Mouse (Mus musculus): ENCODE results near the gene Zzef1. TPM values are rescaled to one million over a fixed set of nuclear protein-coding genes. Genes with fewer than 3 reads are reported as not detected.

Gene Zzef1
- polyA plus RNA-seq, 1 experiment, result 25.8 TPM

- Histone ChIP-seq H3K4me3 (ENCODE audit: insufficient read depth, low read length) (no peak overlapping the region), H3K4me1 (ENCODE audit: control insufficient read depth, insufficient read depth, low read length) (peaks cover 5% of the 10 kb centered on the region), H3K27ac (ENCODE audit: insufficient read depth, low read depth, low read length) (no peak overlapping the region)
- peak; percentile 98 for TF ChIP-seq CTCF (IDR thresholded peaks at IDR 0.05; ENCODE audit: low read depth, low read length)
- no peak for TF ChIP-seq POLR2A (IDR thresholded peaks at IDR 0.05; ENCODE audit: borderline replicate concordance, low read depth, low read length)
These were observed 130.3 kb downstream of the Zzef1 start for GRCm38 (mm10) chr11:72926226-72926890.

DNA sequence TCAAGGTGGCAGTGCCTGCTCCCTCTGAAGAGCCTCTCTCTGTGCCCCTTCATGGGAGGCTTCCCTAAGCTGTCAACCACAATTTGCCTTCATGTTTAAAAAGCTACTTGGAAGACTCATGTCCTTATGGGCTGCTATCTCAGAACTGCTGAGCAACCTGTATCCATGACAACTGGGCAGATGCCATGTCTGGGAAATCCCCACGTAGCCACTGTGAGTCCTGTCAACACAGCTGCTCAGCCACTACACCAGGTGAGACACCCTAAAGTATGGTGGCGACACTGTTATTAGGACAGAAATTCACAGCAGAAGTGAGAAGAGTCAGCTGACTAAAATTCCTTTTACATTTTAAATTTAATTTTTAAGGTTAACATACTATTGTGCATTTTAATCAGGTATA is 132.5 kb downstream of the Zzef1 start:
- TF ChIP-seq POLR2A (IDR thresholded peaks at IDR 0.05; ENCODE audit: borderline replicate concordance, low read depth, low read length) (no peak), CTCF (IDR thresholded peaks at IDR 0.05; ENCODE audit: low read depth, low read length) (peak; percentile 19; the same call in 1 of the 2 replicates)
- Histone ChIP-seq H3K27ac (ENCODE audit: insufficient read depth, low read depth, low read length) (no peak overlapping the region), H3K4me1 (ENCODE audit: control insufficient read depth, insufficient read depth, low read length) (peaks cover 5% of the 10 kb centered on the region), H3K4me3 (ENCODE audit: insufficient read depth, low read length) (no peak overlapping the region)

- no peak for TF ChIP-seq POLR2A (IDR thresholded peaks at IDR 0.05; ENCODE audit: borderline replicate concordance, low read depth, low read length)
- peak; percentile 34; the same call in 1 of the 2 replicates for TF ChIP-seq CTCF (IDR thresholded peaks at IDR 0.05; ENCODE audit: low read depth, low read length)
- H3K4me1 ChIP-seq (ENCODE audit: control insufficient read depth, insufficient read depth, low read length), result peaks cover 10% of the 10 kb centered on the region
- peak overlapping the region; percentile 45 for H3K4me3 ChIP-seq (ENCODE audit: insufficient read depth, low read length)
- no peak overlapping the region for H3K27ac ChIP-seq (ENCODE audit: insufficient read depth, low read depth, low read length)
These were observed 144.4 kb downstream of the Zzef1 start for GRCm38 (mm10) chr11:72940208-72941143.

DNA sequence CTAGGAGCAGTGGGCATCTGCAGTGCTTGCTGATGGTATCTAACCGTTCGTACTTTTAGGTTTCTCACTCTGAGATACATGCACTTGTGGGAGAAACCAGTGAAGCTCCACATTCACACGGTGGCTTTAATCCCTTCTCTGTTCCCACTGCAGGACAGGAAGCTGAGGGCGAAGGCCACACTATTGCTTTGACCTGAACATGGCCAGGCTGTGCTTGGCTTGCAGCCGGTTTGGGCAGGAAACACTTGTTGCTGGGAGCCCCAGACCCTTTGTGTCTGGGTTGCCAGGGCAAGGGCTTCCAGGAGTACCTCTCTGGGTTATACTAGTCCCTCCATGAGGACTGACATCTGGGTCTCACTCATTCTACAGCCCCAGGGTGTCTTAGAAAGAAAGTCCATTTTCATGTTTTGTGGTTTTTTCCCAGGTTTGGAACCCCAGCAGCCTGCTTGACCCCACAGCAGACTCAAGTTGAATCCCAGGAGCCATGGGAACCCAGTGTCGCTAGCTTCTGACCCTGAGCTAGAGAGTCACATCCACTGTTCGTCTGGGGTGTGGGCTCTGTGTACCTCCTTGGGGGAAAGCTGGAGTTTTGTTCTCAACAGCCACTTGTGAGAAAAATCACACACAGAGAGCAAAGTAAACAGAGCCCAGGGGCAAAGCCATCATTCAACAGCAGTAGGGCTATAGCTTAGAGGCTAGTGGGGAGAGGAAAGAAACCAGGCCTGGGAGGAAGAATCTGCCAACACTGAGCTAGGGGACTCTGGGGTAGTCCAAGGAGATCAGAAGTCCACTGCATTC is 149.2 kb downstream of the Zzef1 start:
- TF ChIP-seq POLR2A (IDR thresholded peaks at IDR 0.05; ENCODE audit: borderline replicate concordance, low read depth, low read length) (no peak), CTCF (IDR thresholded peaks at IDR 0.05; ENCODE audit: low read depth, low read length) (no peak)
- no peak overlapping the region for H3K4me3 ChIP-seq (ENCODE audit: insufficient read depth, low read length)
- H3K27ac ChIP-seq (ENCODE audit: insufficient read depth, low read depth, low read length), result peak overlapping the region; percentile 48; the same call in 1 of the 2 replicates
- peaks cover 28% of the 10 kb centered on the region for H3K4me1 ChIP-seq (ENCODE audit: control insufficient read depth, insufficient read depth, low read length)

- TF ChIP-seq CTCF (IDR thresholded peaks at IDR 0.05; ENCODE audit: low read depth, low read length) (no peak), POLR2A (IDR thresholded peaks at IDR 0.05; ENCODE audit: borderline replicate concordance, low read depth, low read length) (no peak)
- Histone ChIP-seq H3K27ac (ENCODE audit: insufficient read depth, low read depth, low read length) (peak overlapping the region; percentile 67), H3K4me1 (ENCODE audit: control insufficient read depth, insufficient read depth, low read length) (peaks cover 28% of the 10 kb centered on the region), H3K4me3 (ENCODE audit: insufficient read depth, low read length) (peak overlapping the region; percentile 25; the same call in 1 of the 2 replicates)
These were observed 150.0 kb downstream of the Zzef1 start for GRCm38 (mm10) chr11:72945875-72946559.

DNA sequence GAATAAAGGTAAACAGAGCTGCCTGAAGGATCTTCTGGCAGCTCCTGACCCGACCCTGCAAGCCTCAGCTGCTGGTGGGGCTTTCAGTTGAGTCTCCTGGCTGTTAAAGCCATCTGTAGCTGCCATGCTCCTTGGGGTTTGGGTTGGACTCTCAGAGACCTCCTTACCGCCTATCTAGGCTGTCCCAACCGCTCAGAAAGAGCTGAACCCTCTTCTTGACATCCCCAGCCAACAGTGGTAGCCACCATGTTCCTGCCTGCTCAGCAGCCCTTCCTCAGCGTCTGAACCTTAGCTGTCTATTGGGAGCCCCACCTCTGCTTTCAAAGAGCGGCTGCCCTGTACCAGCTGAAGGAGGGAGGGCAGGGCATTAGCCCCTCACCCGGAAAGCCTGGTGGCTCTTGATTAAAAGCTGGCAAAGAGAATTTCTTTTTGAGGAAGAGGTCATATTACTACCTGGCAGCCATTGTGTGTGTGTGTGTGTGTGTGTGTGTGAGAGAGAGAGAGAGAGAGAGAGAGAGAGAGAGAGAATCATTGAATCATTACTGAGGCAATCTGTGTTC is 150.6 kb downstream of the Zzef1 start:
- peak overlapping the region; percentile 43 for H3K27ac ChIP-seq (ENCODE audit: insufficient read depth, low read depth, low read length)
- peaks cover 33% of the 10 kb centered on the region for H3K4me1 ChIP-seq (ENCODE audit: control insufficient read depth, insufficient read depth, low read length)
- H3K4me3 ChIP-seq (ENCODE audit: insufficient read depth, low read length), result no peak overlapping the region; the same call in 1 of the 2 replicates
- TF ChIP-seq CTCF (IDR thresholded peaks at IDR 0.05; ENCODE audit: low read depth, low read length) (no peak), POLR2A (IDR thresholded peaks at IDR 0.05; ENCODE audit: borderline replicate concordance, low read depth, low read length) (no peak)

- Histone ChIP-seq H3K27ac (ENCODE audit: insufficient read depth, low read depth, low read length) (no peak overlapping the region), H3K4me1 (ENCODE audit: control insufficient read depth, insufficient read depth, low read length) (peaks cover 45% of the 10 kb centered on the region), H3K4me3 (ENCODE audit: insufficient read depth, low read length) (no peak overlapping the region)
- TF ChIP-seq CTCF (IDR thresholded peaks at IDR 0.05; ENCODE audit: low read depth, low read length), result no peak
- no peak for TF ChIP-seq POLR2A (IDR thresholded peaks at IDR 0.05; ENCODE audit: borderline replicate concordance, low read depth, low read length)
These were observed 151.8 kb downstream of the Zzef1 start for GRCm38 (mm10) chr11:72947840-72948239.

GRCm38 (mm10) chr11:72948254-72948653 is 152.2 kb downstream of the Zzef1 start:
- TF ChIP-seq CTCF (IDR thresholded peaks at IDR 0.05; ENCODE audit: low read depth, low read length) (no peak), POLR2A (IDR thresholded peaks at IDR 0.05; ENCODE audit: borderline replicate concordance, low read depth, low read length) (no peak)
- Histone ChIP-seq H3K4me1 (ENCODE audit: control insufficient read depth, insufficient read depth, low read length) (peaks cover 49% of the 10 kb centered on the region), H3K27ac (ENCODE audit: insufficient read depth, low read depth, low read length) (no peak overlapping the region), H3K4me3 (ENCODE audit: insufficient read depth, low read length) (no peak overlapping the region)
